Mouse (Mus musculus): Measurements from ENCODE around the gene Serhl.

The Serhl gene

GRCm38 (mm10) chr15:83084022-83084640, 5.2 kb upstream of the Serhl start:
- no peak for DNase-seq (ENCODE audit: low spot score)

- peak; percentile 59 for DNase-seq (ENCODE audit: low spot score)
These were observed 3.4 kb upstream of the Serhl start for GRCm38 (mm10) chr15:83085901-83086300.

GRCm38 (mm10) chr15:83086636-83087328, 2.5 kb upstream of the Serhl start:
- DNase-seq (ENCODE audit: low spot score) = no peak

- no peak for DNase-seq (ENCODE audit: low spot score)
These were observed 544 bp upstream of the Serhl start for GRCm38 (mm10) chr15:83088495-83089428.

- DNase-seq (ENCODE audit: low spot score) = no peak
These were observed 1.6 kb downstream of the Serhl start for GRCm38 (mm10) chr15:83090874-83091273.

DNA sequence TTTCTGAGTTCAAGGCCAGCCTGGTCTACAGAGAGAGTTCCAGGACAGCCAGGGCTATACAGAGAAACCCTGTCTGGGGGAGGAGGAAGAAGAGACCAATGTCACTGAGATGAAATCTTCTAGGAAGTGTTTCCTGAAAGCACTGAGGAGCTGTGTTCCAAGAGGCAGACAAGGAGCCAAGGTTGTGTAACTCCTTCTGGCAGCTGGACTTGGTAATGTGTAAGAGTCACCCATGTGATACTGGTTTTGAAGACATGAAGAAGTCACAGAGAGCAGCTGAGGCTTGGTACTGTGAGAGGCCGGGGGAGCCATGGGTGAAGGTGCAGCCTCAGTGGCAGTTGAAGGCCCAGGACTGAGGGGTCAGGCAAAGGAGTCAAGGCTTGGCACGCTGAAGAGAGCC, 4.4 kb downstream of the Serhl start:
- DNase-seq (ENCODE audit: low spot score) = no peak

DNA sequence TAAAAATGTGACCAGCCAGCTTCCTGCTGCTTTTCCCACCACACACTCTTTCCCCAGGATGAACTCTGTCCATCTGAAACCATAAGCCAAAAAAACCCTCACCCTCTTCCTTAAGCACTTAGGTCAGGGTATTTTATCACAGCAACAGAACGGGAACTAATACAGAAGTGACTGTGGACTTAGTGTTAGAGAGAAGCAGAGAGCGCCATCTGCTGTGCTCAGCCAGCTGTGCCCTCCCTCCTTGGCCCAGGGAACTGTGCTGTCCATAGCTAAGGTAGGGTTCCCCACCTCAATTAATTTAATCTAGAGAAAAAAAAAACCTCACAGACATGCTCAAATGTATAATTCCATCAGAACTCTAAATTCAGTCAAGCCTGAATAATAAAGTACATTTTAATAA, 6.6 kb downstream of the Serhl start:
- DNase-seq (ENCODE audit: low spot score) = no peak

- DNase-seq (ENCODE audit: low spot score) = peak; percentile 95
These were observed 10.4 kb downstream of the Serhl start for GRCm38 (mm10) chr15:83099533-83100331.

- no peak for DNase-seq (ENCODE audit: low spot score)
These were observed 11.0 kb downstream of the Serhl start for GRCm38 (mm10) chr15:83100332-83100662.

- no peak for DNase-seq (ENCODE audit: low spot score)
These were observed 13.8 kb downstream of the Serhl start for GRCm38 (mm10) chr15:83103111-83103510.

- DNase-seq (ENCODE audit: low spot score) = no peak
These were observed 17.1 kb downstream of the Serhl start for GRCm38 (mm10) chr15:83106426-83106825.

- no peak for DNase-seq (ENCODE audit: low spot score)
These were observed 18.5 kb downstream of the Serhl start for GRCm38 (mm10) chr15:83107814-83108213.

GRCm38 (mm10) chr15:83111290-83111689, 22.0 kb downstream of the Serhl start:
- DNase-seq (ENCODE audit: low spot score) = no peak

DNA sequence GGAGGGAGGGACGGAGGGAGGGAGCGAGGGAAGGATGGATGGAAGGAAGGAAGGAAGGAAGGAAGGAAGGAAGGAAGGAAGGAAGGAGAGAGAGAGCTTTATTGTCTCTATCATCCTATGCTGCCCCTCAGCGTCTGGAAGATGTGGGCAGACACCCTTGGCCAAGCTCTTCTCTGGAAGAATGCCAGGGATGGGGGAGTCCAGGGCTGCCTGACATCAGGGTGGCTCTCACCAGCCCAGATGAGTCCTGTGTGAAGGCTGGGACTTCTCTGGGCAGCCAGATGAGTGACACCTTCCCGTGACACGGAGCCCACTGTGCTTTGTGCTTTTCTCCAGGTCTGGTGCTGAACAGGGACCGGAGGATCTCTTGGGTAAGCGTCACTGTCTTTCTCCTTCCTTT, 22.6 kb downstream of the Serhl start:
- no peak for DNase-seq (ENCODE audit: low spot score)

GRCm38 (mm10) chr15:83112898-83113297, 23.6 kb downstream of the Serhl start:
- DNase-seq (ENCODE audit: low spot score) = peak; percentile 75

GRCm38 (mm10) chr15:83114106-83114505, 24.8 kb downstream of the Serhl start:
- DNase-seq (ENCODE audit: low spot score) = no peak

- DNase-seq (ENCODE audit: low spot score) = no peak
These were observed 25.8 kb downstream of the Serhl start for GRCm38 (mm10) chr15:83115071-83115470.

DNA sequence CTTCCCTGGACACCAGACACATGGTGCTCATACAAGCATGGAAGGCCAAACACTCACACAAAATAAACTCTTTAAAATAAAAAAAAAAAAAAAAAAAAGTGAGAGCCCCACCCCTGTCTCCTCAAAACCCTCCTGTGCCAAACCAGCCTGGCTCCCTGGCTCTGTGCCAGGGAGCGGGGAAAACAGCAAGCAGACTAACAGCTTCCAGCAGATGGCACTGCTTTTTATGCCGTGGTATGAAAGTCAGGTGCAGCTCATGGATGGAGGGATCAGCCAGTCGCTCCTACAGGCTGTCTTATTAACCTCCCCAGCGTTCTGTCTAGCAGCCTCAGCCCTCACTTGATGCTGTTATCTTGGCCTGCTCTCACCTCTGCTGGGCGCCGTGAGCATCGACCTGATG, 29.1 kb downstream of the Serhl start:
- peak; percentile 47 for DNase-seq (ENCODE audit: low spot score)

DNA sequence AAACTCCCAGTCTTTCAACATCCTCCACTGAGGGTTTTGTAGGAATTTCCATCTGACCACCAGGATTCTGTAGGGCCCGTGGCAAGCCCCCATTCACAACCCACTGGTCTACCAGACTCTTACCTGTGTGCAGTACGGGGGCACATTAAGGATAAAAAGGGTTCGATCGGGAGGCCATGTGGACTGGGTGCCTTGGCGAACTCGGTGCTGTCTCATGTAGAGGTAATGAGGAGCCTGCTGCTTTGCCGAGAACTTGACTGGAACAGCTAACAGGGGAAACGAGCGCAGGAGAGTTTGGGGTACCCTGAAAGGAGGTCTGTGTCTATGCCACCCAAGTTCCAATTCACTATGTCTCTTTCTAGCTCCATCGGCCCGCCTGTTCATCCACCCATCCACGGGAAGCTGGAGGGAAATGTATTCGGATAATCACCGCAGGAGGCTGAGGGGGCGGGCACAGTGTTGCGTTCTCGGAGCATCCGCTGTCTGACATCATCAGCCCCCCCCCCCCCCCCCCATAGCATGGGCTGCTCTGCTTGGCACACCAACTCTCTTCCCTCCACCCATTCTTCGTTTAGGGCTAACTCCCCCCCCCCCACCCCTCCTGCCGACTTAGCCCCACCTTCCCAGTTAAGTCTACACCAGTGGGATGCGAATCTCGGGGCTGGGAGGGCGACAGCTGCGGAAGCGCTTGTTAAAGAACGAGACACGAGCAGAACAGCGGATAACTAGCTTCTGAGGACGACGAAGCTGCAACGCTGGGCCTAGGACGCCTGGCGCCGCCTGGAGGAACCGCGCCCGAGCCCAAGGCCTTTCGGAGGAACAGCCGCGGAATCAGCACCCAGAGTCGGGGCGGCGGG, 32.6 kb downstream of the Serhl start:
- DNase-seq (ENCODE audit: low spot score) = peak; percentile 36

GRCm38 (mm10) chr15:83122566-83123145, 33.4 kb downstream of the Serhl start, which contains the start of gene Rrp7a:
Gene Rrp7a (minus strand): TSS chr15:83122801.
- DNase-seq (ENCODE audit: low spot score) = peak; percentile 93

DNA sequence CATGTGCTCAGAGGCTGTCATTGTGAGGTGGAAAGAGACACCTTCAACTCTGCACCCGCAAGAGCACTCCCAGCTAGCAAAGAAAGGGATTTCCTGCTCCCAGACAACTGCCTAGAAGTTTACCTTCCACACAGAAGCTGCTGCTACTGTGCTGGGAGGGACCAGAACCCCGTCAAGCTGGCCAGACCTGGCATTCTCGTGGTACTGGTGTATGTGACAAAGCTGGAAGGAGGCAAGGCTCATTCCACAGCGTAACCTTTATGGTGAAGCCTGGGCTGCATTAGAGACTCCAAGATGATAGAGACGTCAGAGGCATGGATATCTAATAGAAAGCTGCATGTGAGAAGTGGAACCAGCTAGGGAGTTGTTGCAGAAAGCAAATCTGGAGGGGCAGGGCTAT, 35.3 kb downstream of the Serhl start:
- DNase-seq (ENCODE audit: low spot score) = no peak
